10 mouse cellular contexts compared by ENCODE assay signal in the genomic region with DNA sequence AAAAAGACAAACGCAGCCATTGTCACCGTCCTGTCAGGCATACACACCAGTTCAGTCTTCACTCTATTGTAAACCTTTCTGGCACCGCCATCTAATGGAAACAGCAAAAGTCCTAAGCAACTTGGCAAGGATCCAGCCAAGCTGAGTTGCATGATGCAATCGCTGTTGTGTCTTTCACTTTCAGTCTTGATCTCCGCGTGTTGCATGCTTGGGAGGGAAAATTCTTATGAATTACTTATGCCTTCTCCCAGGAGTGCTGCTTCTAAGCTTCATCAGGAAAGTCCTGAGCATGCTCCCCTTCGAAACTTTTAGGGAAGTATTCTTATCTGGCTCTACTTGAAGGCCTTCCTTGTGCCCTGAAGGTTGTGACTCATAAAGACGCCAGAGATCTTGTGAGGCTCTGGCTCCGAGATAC. TPM values are rescaled to one million over a fixed set of nuclear protein-coding genes. Genes with fewer than 3 reads are reported as not detected.
DNase-seq lines count a peak whose midpoint lies in the region; ATAC-seq lines count a peak whose summit lies in the region.
"Had no signal": no experiment of that assay in that cellular context is flagged by ENCODE, and none has a peak within 500 bp of the region (broad histone marks: within the 10 kb centered on the region; RNA-seq: fewer than 3 reads in every experiment).

No protein-coding gene starts in this region.

- H3K9me3 ChIP-seq in forebrain, embryonic 14.5 days (replicated peaks; ENCODE audit: control insufficient read depth, low read length): no peaks in the 10 kb centered on the region; the same call in 1 of the 2 replicates
- no peaks in the 10 kb centered on the region for H3K9me3 ChIP-seq in forebrain, embryonic 11.5 days (ENCODE audit: control insufficient read depth, low read length)
- H3K9me3 ChIP-seq in heart, embryonic 15.5 days (replicated peaks): peaks cover 3% of the 10 kb centered on the region
- H3K9me3 ChIP-seq: liver, embryonic 15.5 days had no signal

- H3K4me2 ChIP-seq in forebrain, embryonic 14.5 days (ENCODE audit: low read length): no peak overlapping the region
- no peak overlapping the region for H3K4me2 ChIP-seq in forebrain, embryonic 11.5 days (ENCODE audit: low read depth, low read length, severe bottlenecking)
- H3K4me2 ChIP-seq in heart, embryonic 15.5 days: peak overlapping the region; percentile 6; the same call in 1 of the 2 replicates
- H3K4me2 ChIP-seq: embryonic facial prominence, embryonic 13.5 days; liver, embryonic 15.5 days had no signal

- no peaks in the 10 kb centered on the region for H3K4me1 ChIP-seq in forebrain, embryonic 14.5 days (ENCODE audit: control insufficient read depth, insufficient read depth, low read length)
- no peaks in the 10 kb centered on the region for H3K4me1 ChIP-seq in forebrain, embryonic 11.5 days (replicated peaks; ENCODE audit: control insufficient read depth, insufficient read depth, low read length)
- peaks cover 6% of the 10 kb centered on the region for H3K4me1 ChIP-seq in heart, embryonic 15.5 days (replicated peaks)
- H3K4me1 ChIP-seq: embryonic facial prominence, embryonic 13.5 days; liver, embryonic 15.5 days had no signal

- no peaks in the 10 kb centered on the region for H3K27me3 ChIP-seq in forebrain, embryonic 14.5 days (replicated peaks; ENCODE audit: control insufficient read depth, insufficient read depth, low read length)
- no peaks in the 10 kb centered on the region for H3K27me3 ChIP-seq in forebrain, embryonic 11.5 days (ENCODE audit: control insufficient read depth, insufficient read depth, low read length)
- no peaks in the 10 kb centered on the region for H3K27me3 ChIP-seq in heart, embryonic 15.5 days
- H3K27me3 ChIP-seq: embryonic facial prominence, embryonic 13.5 days; liver, embryonic 15.5 days had no signal

- H3K27ac ChIP-seq in forebrain, embryonic 14.5 days (ENCODE audit: low read depth, low read length): no peak overlapping the region
- no peak overlapping the region for H3K27ac ChIP-seq in forebrain, embryonic 11.5 days (ENCODE audit: low read depth, low read length)
- H3K27ac ChIP-seq in heart, embryonic 15.5 days: no peak overlapping the region
- H3K27ac ChIP-seq: embryonic facial prominence, embryonic 13.5 days; liver, embryonic 15.5 days had no signal

- H3K36me3 ChIP-seq in forebrain, embryonic 14.5 days (ENCODE audit: control insufficient read depth, insufficient read depth, low read length): no peaks in the 10 kb centered on the region
- no peaks in the 10 kb centered on the region for H3K36me3 ChIP-seq in forebrain, embryonic 11.5 days (ENCODE audit: control insufficient read depth, insufficient read depth, low read length)
- H3K36me3 ChIP-seq in heart, embryonic 15.5 days: no peaks in the 10 kb centered on the region
- H3K36me3 ChIP-seq: embryonic facial prominence, embryonic 13.5 days; liver, embryonic 15.5 days had no signal

- H3K9ac ChIP-seq in forebrain, embryonic 14.5 days (ENCODE audit: low read length): no peak overlapping the region
- H3K9ac ChIP-seq in forebrain, embryonic 11.5 days (ENCODE audit: low read length): no peak overlapping the region
- H3K9ac ChIP-seq in heart, embryonic 15.5 days: no peak overlapping the region
- H3K9ac ChIP-seq: embryonic facial prominence, embryonic 13.5 days; liver, embryonic 15.5 days had no signal

- ATAC-seq in forebrain, embryonic 14.5 days: no peak
- ATAC-seq in forebrain, embryonic 11.5 days (replicated peaks; ENCODE audit: low FRiP score): no peak
- no peak for ATAC-seq in heart, embryonic 15.5 days (replicated peaks; ENCODE audit: insufficient number of reproducible peaks, insufficient read depth, low FRiP score, low read depth)

- H3K4me3 ChIP-seq in forebrain, embryonic 14.5 days (ENCODE audit: low read depth, low read length): no peak overlapping the region
- H3K4me3 ChIP-seq in forebrain, embryonic 11.5 days (ENCODE audit: low read depth, low read length): no peak overlapping the region
- no peak overlapping the region for H3K4me3 ChIP-seq in heart, embryonic 15.5 days
- H3K4me3 ChIP-seq: embryonic facial prominence, embryonic 13.5 days; liver, embryonic 15.5 days had no signal

- 51% methylated on average over 9 of the region's 9 CpGs for WGBS in forebrain, embryonic 14.5 days
- WGBS in forebrain, embryonic 11.5 days: 81% methylated on average over 9 of the region's 9 CpGs
- 54% methylated on average over 9 of the region's 9 CpGs for WGBS in heart, embryonic 15.5 days

- peak; percentile 76 for DNase-seq in forebrain, embryonic 14.5 days (ENCODE audit: low spot score)
- DNase-seq in forebrain, embryonic 11.5 days (ENCODE audit: low spot score): no peak
- peak; percentile 18 to 61 for DNase-seq in spleen, postnatal 10 days (ENCODE audit: low spot score in 2 of 2)
- no peak for DNase-seq in spleen, adult 12 weeks (ENCODE audit: low spot score)
- peak; percentile 65 for DNase-seq in lung, postnatal 14 days
- DNase-seq in urinary bladder, postnatal 36 days (ENCODE audit: low spot score in 2 of 2): peak; percentile 3 to 42
- no peak for DNase-seq in thymus, postnatal 36 days

RNA-seq across cellular contexts. Expression of a gene that starts 19.4 kb away (rescaled TPM):
- polyA plus RNA-seq in forebrain, embryonic 14.5 days (2014; fragmentation: Nextera tagmentation; extraction: Ambion mirVana): 30.0 and 44.2 TPM in 2 replicates
- polyA plus RNA-seq in forebrain, embryonic 11.5 days (2014; fragmentation: Nextera tagmentation; extraction: Ambion mirVana): 28.1 and 32.9 TPM in 2 replicates
- 13.6 and 17.1 TPM in 2 replicates for polyA plus RNA-seq in heart, embryonic 15.5 days (2015; fragmentation: Nextera tagmentation; extraction: Ambion mirVana)

Comparison
In these comparisons a context has a peak if more than half of its experiments do, and no peak if none do; other contexts are left out.
1. DNase-seq: peak in forebrain, embryonic 14.5 days (single experiment), spleen, postnatal 10 days (2 of 2), lung, postnatal 14 days (single experiment) and urinary bladder, postnatal 36 days (2 of 2); none in forebrain, embryonic 11.5 days (single experiment), spleen, adult 12 weeks (single experiment) and thymus, postnatal 36 days (0 of 2).